Mouse (Mus musculus): ENCODE results near the gene Gmpr2. TPM values are rescaled to one million over a fixed set of nuclear protein-coding genes. Genes with fewer than 3 reads are reported as not detected.

Gene Gmpr2
- total RNA-seq, 2 experiments from 2014 or later, result 24.0 to 26.2 TPM

DNA sequence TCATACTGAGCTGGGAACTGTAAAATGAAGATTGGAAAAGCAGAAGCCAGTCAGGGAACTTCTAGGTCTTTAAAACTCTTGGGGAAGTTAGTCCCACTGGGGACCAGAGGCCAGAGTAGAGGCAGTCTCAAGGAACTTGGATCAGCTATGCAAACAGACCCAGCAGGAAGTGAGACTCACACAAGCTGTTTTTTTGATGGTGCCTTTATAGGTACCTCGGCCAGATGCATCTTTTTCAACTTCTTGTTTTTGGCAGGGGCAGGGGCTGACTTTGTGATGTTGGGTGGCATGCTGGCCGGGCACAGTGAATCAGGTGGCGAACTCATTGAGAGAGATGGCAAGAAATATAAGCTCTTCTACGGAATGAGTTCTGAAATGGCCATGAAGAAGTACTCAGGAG is 5.9 kb downstream of the Gmpr2 start:
- no peak for ATAC-seq (ENCODE audit: poor library complexity, severe bottlenecking)

DNA sequence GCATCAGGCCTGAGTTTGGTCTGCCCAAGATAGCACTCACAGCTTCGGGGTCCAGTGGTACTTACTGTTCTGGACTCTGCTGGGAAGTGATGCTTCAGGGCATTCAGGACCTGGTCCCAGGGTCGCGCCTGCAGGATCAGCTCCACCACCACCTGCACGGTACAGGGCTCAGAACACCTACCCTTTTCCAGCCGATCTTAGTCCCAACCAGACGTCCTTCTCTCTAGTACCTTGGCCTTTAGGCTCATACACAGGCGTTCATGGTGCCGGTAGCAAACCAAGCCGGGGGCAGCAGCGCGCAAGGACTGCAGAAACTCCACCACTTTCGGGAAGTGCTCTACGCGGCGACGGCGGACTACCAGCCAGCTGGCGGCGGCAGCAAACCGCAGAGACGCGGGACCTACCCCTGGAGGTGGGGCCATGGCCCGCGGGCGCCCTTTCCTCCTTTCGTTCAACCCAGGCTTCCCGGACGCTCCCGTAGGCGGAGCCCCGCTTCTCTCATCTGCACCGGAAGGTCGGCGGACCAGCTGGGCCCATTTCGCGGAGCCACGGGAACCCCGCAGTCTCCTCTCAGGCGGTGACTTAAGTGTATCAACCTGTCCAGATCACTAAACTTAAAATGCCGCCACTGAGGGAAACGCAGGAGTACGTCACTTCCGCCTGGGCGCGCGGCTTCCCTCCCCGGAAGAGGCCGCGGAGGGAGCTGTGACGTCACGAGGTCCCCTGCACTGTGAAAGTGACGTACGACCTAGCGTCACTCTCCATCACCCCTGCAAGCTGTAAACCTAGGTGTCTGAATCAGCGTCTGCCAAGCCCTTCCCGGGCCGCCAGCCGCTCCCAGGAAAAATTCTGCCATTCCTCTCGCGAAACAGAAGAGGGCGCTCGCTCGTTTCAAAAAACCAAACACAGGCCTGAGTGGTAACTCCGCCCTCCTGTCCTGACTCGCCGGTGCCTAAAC is 9.7 kb downstream of the Gmpr2 start, which contains the start of gene Tinf2:
Tinf2 (minus strand) TSS at position 661 of the 958 bp plus-strand sequence.
- ATAC-seq (ENCODE audit: poor library complexity, severe bottlenecking), result peak; percentile 91

- ATAC-seq (ENCODE audit: poor library complexity, severe bottlenecking), result no peak
Measured at GRCm38 (mm10) chr14:55682118-55682493, 10.4 kb downstream of the Gmpr2 start.

- ATAC-seq (ENCODE audit: poor library complexity, severe bottlenecking), result no peak
Measured at GRCm38 (mm10) chr14:55689433-55689832, 17.7 kb downstream of the Gmpr2 start.

DNA sequence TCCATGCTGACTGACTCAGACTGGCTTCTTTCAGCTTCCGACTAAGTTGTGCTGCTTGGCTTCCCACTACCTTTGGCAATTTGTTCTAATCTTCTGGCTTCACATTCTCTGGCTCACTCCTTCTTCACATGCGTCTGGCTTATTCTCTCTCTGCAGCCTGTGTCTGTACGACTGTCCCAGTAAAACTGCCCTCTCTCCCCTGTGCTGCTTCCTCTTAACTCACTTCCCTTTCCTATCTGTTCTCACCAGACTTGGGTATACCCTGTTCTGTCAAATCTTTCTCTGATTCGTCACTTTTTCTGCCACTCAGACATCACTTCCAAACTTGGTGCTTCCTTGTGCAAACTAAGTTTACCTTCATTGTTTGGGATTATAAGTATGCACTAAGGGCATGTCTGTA is 25.5 kb downstream of the Gmpr2 start:
- peak; percentile 96 for ATAC-seq (ENCODE audit: poor library complexity, severe bottlenecking)

- ATAC-seq (ENCODE audit: poor library complexity, severe bottlenecking), result no peak
Measured at GRCm38 (mm10) chr14:55701131-55701530, 29.4 kb downstream of the Gmpr2 start.

- ATAC-seq (ENCODE audit: poor library complexity, severe bottlenecking), result no peak
Measured at GRCm38 (mm10) chr14:55702761-55703160, 31.0 kb downstream of the Gmpr2 start.

GRCm38 (mm10) chr14:55706051-55706600 is 34.4 kb downstream of the Gmpr2 start:
- ATAC-seq (ENCODE audit: poor library complexity, severe bottlenecking), result no peak

DNA sequence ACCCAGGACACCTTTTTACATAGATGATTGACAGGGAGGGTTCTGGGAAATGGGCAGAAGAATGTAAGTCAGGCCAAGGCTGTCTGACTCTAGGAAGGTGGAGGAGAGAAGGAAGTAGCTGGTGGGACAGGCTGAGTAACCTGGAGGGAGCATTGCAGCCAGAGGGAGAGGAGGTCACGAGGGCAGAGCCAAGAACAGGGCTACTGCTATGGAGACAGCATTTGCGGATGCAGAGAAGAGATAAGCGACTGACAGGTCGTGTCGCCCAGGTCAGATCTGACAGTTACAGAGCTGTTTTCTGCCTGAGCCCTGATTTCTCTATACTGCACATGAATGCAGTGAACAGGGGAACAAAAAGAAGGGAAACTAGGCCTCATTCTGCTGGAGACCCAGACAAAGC is 35.7 kb downstream of the Gmpr2 start:
- no peak for ATAC-seq (ENCODE audit: poor library complexity, severe bottlenecking)

DNA sequence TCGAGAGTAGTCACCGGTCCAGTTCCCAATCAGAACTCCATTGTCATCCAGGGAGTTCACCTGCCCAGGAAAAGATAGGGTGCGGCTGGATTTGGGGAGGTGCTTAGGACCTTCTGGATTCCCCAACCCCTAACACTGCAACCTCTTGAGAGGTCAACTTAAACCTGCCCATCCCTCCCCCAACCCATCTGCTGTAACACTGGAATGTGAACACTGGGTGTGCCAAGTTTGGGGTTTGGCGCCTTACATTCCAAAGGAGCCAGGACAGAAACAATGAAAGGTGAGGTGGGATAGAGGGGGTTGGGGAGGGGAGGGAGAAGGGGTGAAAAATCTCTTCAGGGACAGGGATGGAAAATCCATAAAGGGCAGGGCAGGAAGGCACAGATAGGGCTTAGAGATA is 37.8 kb downstream of the Gmpr2 start:
- no peak for ATAC-seq (ENCODE audit: poor library complexity, severe bottlenecking)

DNA sequence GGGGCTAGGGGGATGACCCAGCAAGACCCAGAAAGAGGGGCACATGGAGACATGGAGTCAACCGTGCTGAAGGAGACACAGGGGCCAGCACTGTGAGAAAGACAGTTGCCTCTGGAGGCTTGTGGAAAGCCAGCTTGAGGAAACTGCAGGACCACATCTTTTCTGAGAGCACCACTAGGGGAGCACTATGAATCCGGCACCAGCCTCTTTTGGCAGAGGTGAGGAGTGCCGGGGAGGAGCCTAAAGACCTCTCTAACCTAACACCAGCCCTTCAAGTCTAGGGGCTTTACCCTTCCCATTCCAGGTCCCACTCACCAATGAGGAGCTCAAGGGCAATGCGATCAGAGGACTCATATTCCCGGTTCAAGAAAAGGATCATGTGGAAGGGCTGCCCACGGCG is 40.0 kb downstream of the Gmpr2 start:
- no peak for ATAC-seq (ENCODE audit: poor library complexity, severe bottlenecking)

DNA sequence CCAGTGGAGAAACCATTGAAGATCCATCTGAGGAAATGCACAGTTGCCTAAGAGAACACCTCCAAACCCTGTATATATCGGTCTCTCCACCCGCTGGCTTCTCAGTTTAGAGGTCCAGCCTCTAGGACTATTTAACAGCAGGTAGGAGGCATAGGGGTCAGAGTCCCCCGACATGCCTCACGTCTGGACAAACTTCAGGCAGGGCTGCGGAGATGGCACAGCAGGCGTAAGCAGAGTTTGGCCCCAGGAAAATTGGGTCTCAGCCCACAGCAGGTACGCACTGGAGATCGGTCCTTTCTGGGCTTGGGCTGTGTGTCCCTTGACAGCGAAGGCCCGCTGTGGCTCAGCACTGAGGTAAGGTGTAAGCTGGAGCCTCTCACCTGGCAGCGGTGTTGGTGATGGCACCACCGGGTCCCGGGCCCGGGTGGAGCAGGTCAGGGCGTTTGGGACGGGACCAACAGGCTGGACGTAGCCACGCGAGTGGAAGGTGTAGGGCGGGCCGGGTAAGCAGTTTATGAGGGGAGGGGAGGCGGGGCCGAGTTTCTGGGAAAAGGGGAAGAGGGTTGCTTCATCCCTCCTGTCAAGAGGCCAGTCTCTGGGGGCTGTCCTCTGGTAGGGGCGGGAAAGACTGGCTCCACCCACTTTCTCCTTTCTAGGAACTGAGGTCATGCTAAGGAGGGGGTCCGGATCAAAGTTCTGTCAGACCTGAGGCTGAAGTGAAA is 41.4 kb downstream of the Gmpr2 start:
- peak; percentile 81 for ATAC-seq (ENCODE audit: poor library complexity, severe bottlenecking)

GRCm38 (mm10) chr14:55713729-55714122 is 42.0 kb downstream of the Gmpr2 start, which contains the start of gene Tgm1:
Tgm1 (minus strand) TSS chr14:55713926.
- ATAC-seq (ENCODE audit: poor library complexity, severe bottlenecking), result no peak

DNA sequence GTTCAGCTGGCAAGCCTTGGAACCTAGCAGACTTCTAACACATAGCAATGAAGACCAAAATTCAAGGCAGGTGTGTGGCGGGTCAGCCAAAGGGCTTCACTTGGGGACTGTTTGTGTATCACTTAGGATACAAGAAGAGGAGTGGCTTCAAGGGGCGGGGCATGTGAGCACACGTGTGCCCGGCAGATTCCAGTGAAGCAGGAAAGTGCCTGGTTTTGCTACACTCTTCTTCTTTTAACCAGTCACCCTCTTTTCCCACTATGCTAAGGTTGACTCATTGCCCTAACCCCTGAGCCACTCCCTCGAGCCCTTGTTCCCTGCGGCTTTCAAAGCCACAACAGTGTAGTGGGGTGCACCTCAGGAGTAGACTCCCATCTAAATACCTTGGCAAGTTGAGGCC is 43.2 kb downstream of the Gmpr2 start:
- ATAC-seq (ENCODE audit: poor library complexity, severe bottlenecking), result no peak; the same call in 1 of the 2 replicates

GRCm38 (mm10) chr14:55716271-55716670 is 44.5 kb downstream of the Gmpr2 start:
- no peak for ATAC-seq (ENCODE audit: poor library complexity, severe bottlenecking)

- no peak for ATAC-seq (ENCODE audit: poor library complexity, severe bottlenecking)
Measured at GRCm38 (mm10) chr14:55716884-55717283, 45.1 kb downstream of the Gmpr2 start.

DNA sequence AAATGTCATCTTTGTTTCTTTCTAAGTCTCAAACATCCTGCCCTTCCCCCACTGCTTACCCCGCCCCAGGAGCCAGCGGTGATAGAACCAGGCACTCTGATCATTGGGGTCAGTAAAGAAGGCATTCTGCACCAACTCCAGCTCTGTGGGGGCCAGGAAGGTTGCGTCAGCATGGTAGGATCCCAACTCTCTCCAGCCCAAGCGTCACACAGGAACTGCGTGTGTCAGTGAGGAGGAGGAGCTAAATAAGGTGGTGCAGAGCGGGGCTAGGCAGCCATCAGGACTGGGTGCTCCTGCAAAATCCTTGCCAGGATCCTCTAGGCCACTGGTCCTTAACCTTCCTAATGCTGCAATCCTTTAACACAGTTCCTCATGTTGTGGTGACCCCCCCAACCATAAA is 48.0 kb downstream of the Gmpr2 start:
- ATAC-seq (ENCODE audit: poor library complexity, severe bottlenecking), result no peak

- ATAC-seq (ENCODE audit: poor library complexity, severe bottlenecking), result no peak
Measured at GRCm38 (mm10) chr14:55720666-55721065, 48.9 kb downstream of the Gmpr2 start.

DNA sequence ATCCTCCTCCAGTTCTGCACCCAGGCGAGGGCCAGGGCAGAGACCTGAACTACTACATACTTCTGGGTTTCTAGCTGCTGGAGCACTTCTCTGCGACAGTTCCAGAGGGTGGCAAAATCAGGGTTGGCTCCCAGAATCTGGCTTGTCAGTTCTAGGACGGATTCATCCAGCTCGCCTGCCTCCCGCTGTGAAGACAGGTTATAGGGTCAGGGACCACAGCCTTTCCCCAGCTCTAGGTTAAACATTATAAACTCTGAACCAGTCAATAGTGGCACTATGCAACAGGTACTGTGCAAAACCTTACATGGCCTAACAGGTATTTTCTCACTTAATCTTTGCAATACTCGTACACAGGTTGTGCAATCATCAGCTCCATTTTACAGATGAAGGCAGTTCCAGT is 49.3 kb downstream of the Gmpr2 start:
- no peak for ATAC-seq (ENCODE audit: poor library complexity, severe bottlenecking)

DNA sequence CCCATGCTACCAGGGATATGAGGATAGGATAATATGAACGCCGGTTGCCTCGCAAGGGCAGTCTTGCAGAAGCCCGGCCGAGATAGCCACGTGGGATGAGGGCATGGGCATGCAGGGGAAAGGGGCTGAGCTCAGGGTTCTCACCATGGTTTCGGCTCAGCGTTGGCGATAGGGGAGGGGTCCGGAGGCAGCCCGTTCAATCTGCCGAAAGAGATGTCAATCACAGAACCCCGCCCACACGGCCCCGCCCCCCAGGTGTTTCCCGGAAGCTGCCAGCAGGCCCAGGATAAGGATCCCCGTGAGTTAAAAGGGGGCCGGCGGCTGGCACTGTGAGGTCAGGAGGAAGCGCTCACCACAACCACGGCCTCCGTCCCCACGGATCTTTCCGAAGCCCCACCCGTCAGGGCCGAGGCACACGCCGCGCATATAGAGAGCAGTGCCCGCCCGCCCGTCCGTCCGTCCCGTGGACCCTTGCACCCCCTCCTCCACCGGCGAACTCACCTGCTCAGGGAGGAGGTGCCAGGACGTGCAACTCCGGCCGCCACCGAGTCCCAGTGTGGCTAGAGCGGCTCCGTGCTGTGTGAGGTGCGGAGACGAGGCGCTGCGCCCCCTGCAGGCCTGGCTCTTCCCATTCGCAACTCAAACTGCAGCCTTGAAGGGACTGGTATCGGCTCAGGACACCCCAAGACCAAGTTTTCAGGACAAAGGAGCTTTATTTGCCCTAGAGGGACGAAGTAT is 50.1 kb downstream of the Gmpr2 start, which contains the start of gene Rabggta:
Rabggta (minus strand) TSS at position 564 of the 738 bp plus-strand sequence.
- peak; percentile 76 for ATAC-seq (ENCODE audit: poor library complexity, severe bottlenecking)

Measured in megakaryocyte, adult 5-6 weeks (primary cell).